Mouse (Mus musculus) small intestine, adult 2 months (tissue): Measurements from ENCODE around the gene Klhl36. TPM values are rescaled to one million over a fixed set of nuclear protein-coding genes. Genes with fewer than 3 reads are reported as not detected.

ENCODE experiments used
- H3K27ac ChIP-seq: fragments of 200-500 bp; 2 replicates; pipeline ENCODE4 v1.5.1; 2012; ENCODE audit warnings: low read depth, low read length, control low read depth, inconsistent platforms; ENCODE audit not compliant: insufficient read depth
- H3K27me3 ChIP-seq: fragments of 200-500 bp; 2 replicates; pipeline ENCODE4 v1.6.1; 2012; ENCODE audit warnings: mild to moderate bottlenecking, moderate library complexity, low read length, inconsistent platforms; ENCODE audit not compliant: control insufficient read depth, insufficient read depth
- H3K36me3 ChIP-seq: fragments of 200-500 bp; 2 replicates; pipeline ENCODE4 v1.6.1; 2012; ENCODE audit warnings: mild to moderate bottlenecking, low read length, control low read depth, inconsistent platforms; ENCODE audit not compliant: control insufficient read depth, insufficient read depth
- H3K4me1 ChIP-seq: fragments of 200-500 bp; 2 replicates; pipeline ENCODE4 v1.6.1; 2012; ENCODE audit warnings: low read length, inconsistent platforms, mixed read lengths; ENCODE audit not compliant: control insufficient read depth, insufficient read depth, insufficient read length
- H3K4me3 ChIP-seq: fragments of 200-500 bp; 2 replicates; pipeline ENCODE4 v1.5.1; 2012; ENCODE audit warnings: low read depth, mild to moderate bottlenecking, control low read depth, inconsistent platforms, low read length, moderate library complexity
- CTCF ChIP-seq: fragments of 200-500 bp; IDR thresholded peaks from 2 replicates; pipeline ENCODE4 v1.5.1; 2012; ENCODE audit warnings: low read depth, mild to moderate bottlenecking, control low read depth, inconsistent platforms, low read length, moderate library complexity, mixed read lengths; ENCODE audit not compliant: insufficient replicate concordance, insufficient read length; ENCODE audit errors: extremely low read depth
- POLR2A ChIP-seq: fragments of 200-500 bp; IDR thresholded peaks from 2 replicates; pipeline ENCODE4 v1.6.1; 2012; ENCODE audit warnings: low read depth, mild to moderate bottlenecking, control low read depth, inconsistent platforms, low read length, moderate library complexity
- WGBS: fragments of 180-500 bp; shearing (Covaris S2); methylation state at CpG from one replicate; pipeline ENCODE4 v1.1.7; 2018; 5-methylcytosine and 5-hydroxymethylcytosine counted together
- polyA plus RNA-seq: library from polyadenylated mRNA; depleted of rRNA; stranded (reverse); fragments of >200 nt; gene quantifications from 2 replicates; pipeline ENCODE4 v1.2.3, GENCODE M21; 2012

The Klhl36 gene
- polyA plus RNA-seq, 1 experiment, result 23.8 TPM

- no peak overlapping the region for H3K4me3 ChIP-seq
- H3K36me3 ChIP-seq, result peaks cover 2% of the 10 kb centered on the region; the same call in 1 of the 2 replicates
- H3K27me3 ChIP-seq, result no peaks in the 10 kb centered on the region
- H3K27ac ChIP-seq, result no peak overlapping the region
- 78% methylated on average over 13 of the region's 13 CpGs for WGBS
- peaks cover 41% of the 10 kb centered on the region for H3K4me1 ChIP-seq
- TF ChIP-seq CTCF (no peak), POLR2A (no peak)
These were observed 32.6 kb upstream of the Klhl36 start for GRCm38 (mm10) chr8:119829420-119829819.

DNA sequence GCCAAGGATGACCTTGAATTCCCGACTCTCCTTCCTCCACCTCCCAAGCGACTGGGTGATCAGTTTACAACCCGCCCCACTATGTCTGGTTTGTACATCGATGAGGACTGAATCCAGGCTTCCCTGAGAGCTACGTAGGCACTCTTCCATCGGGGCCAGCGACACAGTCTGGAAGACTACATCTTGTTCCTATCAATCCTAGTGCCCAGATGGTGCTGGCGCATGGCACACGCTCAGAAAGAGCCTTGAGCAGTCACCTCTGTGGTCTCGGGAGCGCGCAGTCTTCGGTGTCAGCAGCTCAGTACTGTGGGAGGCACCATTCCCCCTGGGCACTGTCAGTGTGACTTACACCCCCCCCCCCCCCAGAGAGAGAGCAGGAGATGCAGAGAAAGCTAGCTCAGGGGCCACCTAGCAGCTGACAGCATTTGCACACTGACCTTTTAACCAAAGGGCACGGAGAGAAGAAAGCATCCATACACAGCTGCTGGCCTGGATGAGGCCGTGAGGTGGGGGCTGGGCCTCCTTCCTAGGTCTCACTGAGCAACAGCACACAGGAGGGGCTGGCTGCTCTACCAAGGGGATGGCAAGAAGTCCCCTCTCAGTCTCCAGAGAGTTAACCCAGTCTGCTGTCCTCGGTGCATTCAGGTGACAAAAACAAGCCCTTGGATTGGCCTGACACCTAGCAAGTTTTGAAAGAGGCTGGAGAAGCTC is 32.0 kb upstream of the Klhl36 start:
- Histone ChIP-seq H3K27me3 (no peaks in the 10 kb centered on the region), H3K36me3 (peaks cover 2% of the 10 kb centered on the region; the same call in 1 of the 2 replicates), H3K27ac (no peak overlapping the region), H3K4me1 (peaks cover 44% of the 10 kb centered on the region), H3K4me3 (no peak overlapping the region)
- TF ChIP-seq CTCF, result no peak
- TF ChIP-seq POLR2A, result no peak
- WGBS, result 82% methylated on average over 16 of the region's 16 CpGs

DNA sequence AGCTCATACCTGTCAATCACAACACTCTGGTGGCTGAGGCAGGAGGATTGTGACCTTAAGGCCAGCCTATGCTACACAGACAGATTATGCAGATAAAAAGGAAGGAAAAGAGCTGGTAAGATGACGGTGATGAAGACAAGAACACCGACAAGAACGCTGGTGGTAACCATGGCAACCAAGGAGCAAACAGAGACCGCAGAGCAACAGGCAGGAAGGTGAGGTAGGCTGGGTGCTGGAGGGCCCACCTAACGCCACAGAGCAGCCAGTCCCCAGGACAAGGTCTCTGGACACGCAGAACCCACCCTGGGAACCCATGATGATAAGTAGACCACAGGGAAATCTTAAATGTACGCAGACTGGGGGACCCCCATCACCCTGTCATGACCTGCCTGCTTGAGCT is 31.5 kb upstream of the Klhl36 start:
- H3K4me1 ChIP-seq, result peaks cover 44% of the 10 kb centered on the region
- TF ChIP-seq POLR2A (no peak), CTCF (no peak)
- H3K4me3 ChIP-seq, result no peak overlapping the region
- peaks cover 4% of the 10 kb centered on the region; the same call in 1 of the 2 replicates for H3K36me3 ChIP-seq
- 79% methylated on average over 7 of the region's 7 CpGs for WGBS
- H3K27ac ChIP-seq, result no peak overlapping the region
- H3K27me3 ChIP-seq, result no peaks in the 10 kb centered on the region

DNA sequence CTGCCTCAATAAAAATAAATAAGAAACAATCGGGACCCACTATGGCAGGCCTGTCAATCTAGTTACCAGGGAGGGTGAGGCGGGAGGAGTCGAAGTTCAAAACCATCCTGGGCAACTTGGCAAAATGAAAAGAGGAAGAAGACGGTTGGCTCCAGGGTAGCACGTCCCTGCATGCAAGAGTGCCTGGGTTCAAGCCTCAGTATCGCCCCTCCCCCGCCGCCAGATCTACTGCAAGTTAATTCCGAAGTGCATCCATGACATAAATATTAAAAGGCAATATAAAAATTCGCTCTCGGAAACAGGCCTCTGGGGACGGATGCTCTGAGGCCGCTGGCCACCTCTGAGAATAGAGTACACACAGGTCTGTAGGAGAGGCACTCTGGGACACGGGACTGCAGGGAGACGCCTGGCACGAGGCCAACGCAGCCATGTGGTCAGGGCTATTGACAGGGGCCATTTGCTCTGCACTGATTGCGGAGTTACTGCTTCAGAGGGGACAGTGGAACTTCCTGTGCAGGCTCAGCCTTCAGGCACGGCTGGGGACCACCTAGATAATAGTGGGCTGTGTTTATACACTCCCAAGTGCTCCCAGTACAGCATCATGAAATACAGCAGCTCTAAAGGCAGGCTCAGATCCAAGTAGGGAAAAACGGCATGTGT is 30.6 kb upstream of the Klhl36 start:
- H3K4me1 ChIP-seq, result peaks cover 44% of the 10 kb centered on the region
- 8% methylated on average over 20 of the region's 20 CpGs for WGBS
- 0 out of 2 replicates have a peak overlapping the region, but pooled peaks have one; percentile 7 for H3K27ac ChIP-seq
- H3K36me3 ChIP-seq, result 0 out of 2 replicates have a peak, but pooled peaks cover 2% of the 10 kb centered on the region
- TF ChIP-seq POLR2A, result no peak
- TF ChIP-seq CTCF, result no peak
- no peak overlapping the region for H3K4me3 ChIP-seq
- no peaks in the 10 kb centered on the region for H3K27me3 ChIP-seq

- H3K27ac ChIP-seq, result 0 out of 2 replicates have a peak overlapping the region, but pooled peaks have one; percentile 0
- no peak overlapping the region for H3K4me3 ChIP-seq
- 18% methylated on average over 7 of the region's 7 CpGs for WGBS
- peaks cover 47% of the 10 kb centered on the region for H3K4me1 ChIP-seq
- TF ChIP-seq POLR2A (no peak), CTCF (no peak)
- no peaks in the 10 kb centered on the region for H3K27me3 ChIP-seq
- 0 out of 2 replicates have a peak, but pooled peaks cover 2% of the 10 kb centered on the region for H3K36me3 ChIP-seq
These were observed 29.9 kb upstream of the Klhl36 start for GRCm38 (mm10) chr8:119832101-119832617.

DNA sequence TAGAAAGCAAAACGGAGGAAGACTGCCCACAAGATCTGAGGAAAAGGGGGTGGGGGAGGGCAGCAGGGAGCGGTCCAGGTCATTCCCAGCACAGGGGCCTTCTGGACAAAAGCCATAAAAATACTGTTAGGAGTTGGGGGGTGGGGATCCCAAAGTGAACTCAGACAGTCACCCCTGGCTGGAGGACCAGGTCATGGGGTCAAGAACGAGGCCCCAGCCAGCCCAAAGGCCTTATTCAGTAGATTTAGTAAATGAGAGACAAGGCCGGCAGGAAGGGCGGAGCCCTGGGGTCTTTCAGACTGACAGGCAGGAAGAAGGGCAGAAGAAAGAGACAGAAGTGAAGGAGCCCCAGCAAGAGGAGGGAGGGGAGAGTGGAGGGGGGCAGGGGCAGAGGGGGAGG is 29.1 kb upstream of the Klhl36 start:
- H3K36me3 ChIP-seq, result peaks cover 2% of the 10 kb centered on the region; the same call in 1 of the 2 replicates
- TF ChIP-seq CTCF (no peak), POLR2A (no peak)
- 0 out of 2 replicates have a peak overlapping the region, but pooled peaks have one; percentile 0 for H3K27ac ChIP-seq
- peaks cover 54% of the 10 kb centered on the region for H3K4me1 ChIP-seq
- H3K27me3 ChIP-seq, result no peaks in the 10 kb centered on the region
- no peak overlapping the region for H3K4me3 ChIP-seq
- 64% methylated on average over 5 of the region's 5 CpGs for WGBS

DNA sequence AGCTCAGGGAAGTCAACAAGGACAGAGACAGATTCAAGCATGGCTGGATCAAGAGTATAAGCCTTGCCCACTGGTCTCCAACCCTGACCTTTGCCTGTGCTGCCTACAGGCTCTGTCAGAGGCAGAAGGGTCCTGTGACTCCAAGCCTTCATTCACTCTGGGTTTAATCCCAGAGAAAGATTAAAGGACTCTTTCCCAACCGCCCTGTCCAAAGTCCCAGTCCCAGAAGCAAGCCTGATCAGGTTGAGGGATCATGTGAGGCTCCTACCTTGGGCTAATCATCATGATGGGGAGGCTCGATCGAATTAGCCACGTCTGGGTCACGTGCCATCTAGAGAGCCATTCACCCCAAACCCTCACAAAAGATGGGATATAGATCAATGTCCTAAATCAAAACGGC is 27.4 kb upstream of the Klhl36 start:
- H3K27me3 ChIP-seq, result no peaks in the 10 kb centered on the region
- WGBS, result 42% methylated on average over 6 of the region's 6 CpGs
- peak overlapping the region; percentile 29; the same call in 1 of the 2 replicates for H3K27ac ChIP-seq
- peaks cover 59% of the 10 kb centered on the region for H3K4me1 ChIP-seq
- TF ChIP-seq CTCF (no peak), POLR2A (no peak)
- peaks cover 2% of the 10 kb centered on the region; the same call in 1 of the 2 replicates for H3K36me3 ChIP-seq
- no peak overlapping the region for H3K4me3 ChIP-seq
